Mouse (Mus musculus): Measurements from ENCODE around the gene Glipr1l1.
A peak's percentile ranks its signal among the peaks of the same experiment; 100 is the strongest.
"Not testable (repeated sequence)": the region's sequence is repeated elsewhere in the genome, so short reads cannot be mapped to it uniquely, and the experiment has no call there.

Glipr1l1 gene

GRCm38 (mm10) chr10:112059702-112060582, at the start of gene Glipr1l1:
Glipr1l1 (plus strand) TSS chr10:112060189.
- DNase-seq: peak; percentile 38

DNA sequence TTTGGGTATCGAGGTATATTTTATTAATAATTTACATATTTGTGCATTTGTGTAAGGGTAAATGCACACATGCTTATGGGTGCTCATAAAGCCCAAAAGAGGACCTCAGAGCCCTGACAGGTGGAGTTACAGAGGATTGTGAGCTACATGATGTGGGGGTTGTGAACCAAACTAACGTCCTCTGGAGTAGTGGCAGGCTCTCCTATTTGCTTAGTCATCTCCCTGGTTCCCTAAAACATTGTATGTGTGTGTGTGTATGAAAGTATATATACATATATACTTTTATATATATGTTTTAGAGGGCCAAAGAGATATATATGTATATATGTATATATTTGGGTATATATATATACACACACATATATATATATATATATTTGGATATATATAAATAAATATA, 36.4 kb upstream of the Glipr1l1 start:
- no peak for DNase-seq

DNA sequence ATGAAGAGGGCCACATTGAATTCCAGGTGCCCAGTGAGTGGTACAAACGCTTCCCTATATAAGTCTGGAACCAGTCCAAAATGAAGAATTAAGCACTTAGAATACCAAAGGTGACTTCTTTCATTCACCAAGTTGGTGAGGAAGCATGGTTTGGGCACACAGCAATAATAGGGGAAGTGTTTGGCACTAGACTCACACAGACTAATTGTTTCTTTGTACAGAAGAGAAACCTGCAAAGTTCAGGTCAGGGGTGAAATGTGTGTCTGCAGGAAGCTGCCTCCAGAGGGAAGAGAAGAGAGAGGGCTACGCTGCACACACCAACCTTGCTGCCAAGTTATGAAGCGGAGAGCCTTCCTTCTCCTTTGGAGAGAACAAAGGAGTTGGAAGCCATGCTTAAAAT, 31.3 kb upstream of the Glipr1l1 start:
- not testable (repeated sequence) for DNase-seq

DNA sequence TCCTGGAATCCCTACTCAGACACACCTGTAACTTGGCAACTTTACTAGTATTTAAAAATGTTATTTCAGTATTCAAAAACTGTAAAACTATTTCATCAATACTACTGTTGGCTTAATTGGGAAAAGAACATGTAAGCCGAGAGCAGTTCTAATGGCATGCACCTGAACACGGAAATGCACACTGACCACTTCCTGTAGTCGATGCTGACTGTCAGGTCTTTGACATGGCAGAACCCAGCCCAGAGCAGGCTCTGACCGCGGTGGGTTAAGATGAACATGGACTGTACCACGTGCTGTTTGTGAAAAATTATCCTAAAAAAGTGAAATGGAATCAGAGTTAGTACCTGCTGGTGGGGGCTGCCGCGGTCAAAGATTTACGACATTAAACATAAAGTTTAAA, 16.5 kb upstream of the Glipr1l1 start:
- DNase-seq: not testable (repeated sequence)

DNA sequence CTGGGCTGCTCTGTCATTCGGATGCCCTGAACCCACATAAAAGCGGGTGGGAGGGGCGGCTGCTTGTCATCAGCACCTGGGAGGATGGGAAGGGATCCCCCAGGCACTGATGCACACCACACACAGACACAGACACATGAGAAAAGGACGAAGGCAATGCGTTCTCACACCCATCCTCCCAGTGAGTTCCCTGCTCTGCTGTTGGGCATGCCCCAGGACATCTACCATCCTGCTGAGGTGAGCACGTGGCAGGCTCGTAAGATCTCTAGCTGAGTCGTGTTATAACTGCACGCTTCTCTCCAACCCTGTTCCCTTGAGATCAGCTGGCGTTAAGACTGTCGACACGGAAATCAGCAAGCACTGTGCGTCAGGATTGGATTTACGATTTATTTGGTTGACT, 15.7 kb upstream of the Glipr1l1 start:
- not testable (repeated sequence) for DNase-seq

DNA sequence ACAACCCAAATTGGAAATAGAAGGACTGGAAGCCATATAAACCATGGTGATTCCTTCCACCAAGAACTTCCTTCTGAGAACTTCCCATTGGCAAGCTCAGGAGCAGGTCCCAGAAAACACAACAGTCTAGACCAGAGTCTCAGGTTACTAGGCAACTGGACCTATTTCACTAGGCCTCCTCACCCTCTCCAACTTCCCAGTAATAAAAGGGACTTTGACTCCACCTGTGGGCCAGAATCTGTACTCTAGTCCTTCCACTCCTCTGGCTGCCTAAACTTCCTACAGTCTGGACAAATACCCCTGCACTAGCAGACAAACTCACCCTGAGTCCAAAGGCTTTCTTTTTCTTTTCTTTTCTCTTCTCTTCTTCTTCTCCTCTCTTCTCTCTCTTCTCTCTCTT, 8.8 kb upstream of the Glipr1l1 start:
- no peak for DNase-seq

- not testable (repeated sequence) for DNase-seq
Observed at GRCm38 (mm10) chr10:112051956-112052355, 8.0 kb upstream of the Glipr1l1 start.

GRCm38 (mm10) chr10:112060583-112060934, 570 bp downstream of the Glipr1l1 start:
- DNase-seq: not testable (repeated sequence)

DNA sequence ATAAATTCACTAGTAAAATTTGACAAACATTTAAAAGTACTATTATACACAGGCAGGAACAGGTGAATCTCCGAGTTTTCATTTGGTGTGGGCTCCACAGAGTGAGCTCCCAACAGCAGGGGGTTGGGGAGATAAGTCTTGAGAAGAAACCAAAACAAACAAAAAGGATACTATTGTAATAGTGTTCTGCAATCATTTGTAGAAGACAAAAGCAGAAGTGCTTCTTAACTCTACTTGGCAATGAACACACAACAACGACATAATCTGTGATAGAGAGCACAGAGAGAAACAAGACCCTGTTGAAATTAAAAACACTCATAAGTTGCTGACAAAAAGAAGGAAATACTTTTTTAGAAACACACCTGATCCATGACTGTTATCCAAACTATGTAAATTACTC, 20.1 kb downstream of the Glipr1l1 start:
- DNase-seq: no peak

GRCm38 (mm10) chr10:112083157-112083556, 23.2 kb downstream of the Glipr1l1 start, which contains the start of gene Glipr1l2:
Glipr1l2 (plus strand) TSS chr10:112083354.
- DNase-seq: no peak

- peak; percentile 60 for DNase-seq
Observed at GRCm38 (mm10) chr10:112105785-112106184, 45.8 kb downstream of the Glipr1l1 start.

DNA sequence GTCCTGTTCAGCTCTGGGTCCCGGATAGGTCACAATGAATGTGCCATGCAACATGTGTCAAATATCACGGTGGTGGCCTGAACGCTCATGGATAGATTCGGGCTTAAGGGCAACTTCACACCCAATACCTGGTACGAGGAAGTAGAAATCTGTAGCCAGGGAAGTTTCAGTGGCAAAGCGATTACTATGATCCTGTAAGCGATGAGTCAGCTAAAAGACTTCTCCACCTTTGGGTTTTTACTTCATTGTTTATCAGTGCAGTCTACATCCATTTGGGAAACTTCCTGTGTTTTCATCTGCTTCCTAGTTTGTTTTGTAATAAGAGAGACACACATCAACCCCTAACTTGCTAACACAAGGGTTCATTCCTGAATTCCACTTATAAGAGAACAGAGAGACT, 50.4 kb downstream of the Glipr1l1 start:
- no peak for DNase-seq

- not testable (repeated sequence) for DNase-seq
Observed at GRCm38 (mm10) chr10:112125090-112125489, 65.1 kb downstream of the Glipr1l1 start.

GRCm38 (mm10) chr10:112127682-112128230, 67.8 kb downstream of the Glipr1l1 start:
- not testable (repeated sequence) for DNase-seq

All from kidney, adult 18-20 months (tissue).